Mouse (Mus musculus): ENCODE measurements at regions not wholly inside any gene's neighbourhood (a gene's known extent, or its start where the extent isn't known, plus 50 kb on each side); places are given as distances from the start of the nearest gene placed in this dataset.

DNA sequence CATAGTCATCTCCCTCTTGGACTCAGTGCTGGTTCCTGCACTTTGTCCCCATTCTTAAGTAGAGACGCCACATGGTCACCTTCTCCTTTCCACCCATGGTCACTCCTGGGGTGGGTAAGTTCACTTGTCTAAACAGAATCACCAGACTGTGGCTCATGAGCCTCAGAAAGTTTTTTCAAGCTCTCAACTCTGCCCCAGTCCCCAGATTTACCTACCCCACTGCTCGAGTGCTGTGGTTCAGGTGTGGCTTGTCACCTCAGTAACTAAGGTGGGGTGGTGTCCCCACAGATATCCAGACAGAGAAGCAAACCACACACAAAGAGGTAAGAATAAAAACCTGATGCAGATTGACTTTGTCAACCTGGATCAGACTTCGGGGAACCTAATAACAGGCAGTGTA lies 87.6 kb downstream of the Rpl10-ps3 start:
- in situ Hi-C loops (cut with MboI, MseI), result loop anchor here (10.0 kb wide), 1 partner anchor 162 kb away; no protein-coding TSS in a partner anchor

DNA sequence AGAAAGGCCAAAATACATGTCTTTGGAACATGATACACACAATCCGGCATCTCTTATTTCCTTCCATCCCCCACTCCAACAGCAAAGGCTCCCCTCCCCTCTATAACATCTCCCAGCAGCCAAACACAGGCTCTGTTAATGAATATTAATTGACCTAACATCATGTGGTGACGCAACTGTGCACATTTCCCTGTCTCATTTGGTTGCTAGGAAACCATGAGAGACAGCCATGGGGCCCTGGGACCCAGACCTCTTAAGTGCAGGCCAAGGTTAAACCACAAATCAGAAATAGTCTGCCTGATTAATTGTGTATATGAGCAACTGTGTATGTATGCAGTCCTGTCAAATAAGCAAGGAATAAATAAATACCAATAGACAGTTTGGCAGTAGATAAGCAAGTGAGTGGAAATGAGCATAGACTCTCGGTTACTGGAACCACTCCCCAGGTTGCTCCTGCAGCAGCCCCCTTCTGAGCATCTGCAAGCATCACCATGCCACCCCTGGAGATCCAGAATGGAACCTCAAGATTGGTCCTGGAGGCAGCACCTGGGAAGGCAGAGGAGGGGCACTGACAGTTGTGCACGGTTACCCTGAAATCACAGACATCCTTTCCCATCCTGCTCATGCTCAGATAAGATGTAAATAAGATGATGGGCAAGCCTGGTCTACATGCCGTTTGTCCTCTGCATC lies 99.6 kb downstream of the Rpl10-ps3 start:
- in situ Hi-C loops (cut with MboI, MseI), result no loop called here

DNA sequence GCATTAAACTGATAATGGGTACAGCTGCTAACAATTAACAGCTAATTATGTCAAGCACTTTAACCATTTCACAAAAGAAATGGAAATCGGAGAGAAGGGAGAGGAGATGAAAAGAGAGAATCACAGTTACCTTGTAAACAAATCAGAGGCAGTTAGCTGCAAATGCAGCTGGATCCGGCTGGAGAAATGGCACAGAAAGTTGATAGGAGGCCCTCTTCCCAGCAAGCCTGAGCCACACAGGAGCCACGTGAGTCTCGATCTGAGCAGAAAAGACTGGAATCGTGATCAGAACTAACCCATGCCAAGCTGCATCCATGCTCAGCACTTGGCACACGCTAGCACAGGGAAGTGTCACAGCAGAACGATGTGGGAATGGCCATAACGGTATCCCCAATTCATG lies 103.8 kb downstream of the Rpl10-ps3 start:
- in situ Hi-C loops (cut with MboI, MseI), result no loop called here

DNA sequence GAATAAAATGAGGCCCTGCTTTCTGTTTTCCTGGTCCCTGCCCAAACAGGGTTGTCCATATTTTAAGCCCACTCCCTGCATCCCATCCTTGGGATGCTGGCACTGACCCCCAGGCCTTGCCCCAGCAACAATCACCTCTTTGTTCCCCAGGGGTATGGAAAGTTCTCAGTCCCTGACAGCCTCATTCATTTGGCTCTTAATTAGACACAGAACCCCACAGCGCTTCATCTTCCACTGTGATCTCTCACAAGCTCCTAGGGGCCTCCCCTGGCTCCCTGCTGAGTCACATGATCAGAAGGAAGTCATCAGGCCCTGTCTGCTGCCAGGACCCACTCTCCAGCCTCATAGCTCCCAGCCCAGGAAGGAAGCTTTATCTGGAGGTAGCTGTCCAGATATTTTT lies 108.9 kb downstream of the Rpl10-ps3 start:
- in situ Hi-C loops (cut with MboI, MseI), result no loop called here

DNA sequence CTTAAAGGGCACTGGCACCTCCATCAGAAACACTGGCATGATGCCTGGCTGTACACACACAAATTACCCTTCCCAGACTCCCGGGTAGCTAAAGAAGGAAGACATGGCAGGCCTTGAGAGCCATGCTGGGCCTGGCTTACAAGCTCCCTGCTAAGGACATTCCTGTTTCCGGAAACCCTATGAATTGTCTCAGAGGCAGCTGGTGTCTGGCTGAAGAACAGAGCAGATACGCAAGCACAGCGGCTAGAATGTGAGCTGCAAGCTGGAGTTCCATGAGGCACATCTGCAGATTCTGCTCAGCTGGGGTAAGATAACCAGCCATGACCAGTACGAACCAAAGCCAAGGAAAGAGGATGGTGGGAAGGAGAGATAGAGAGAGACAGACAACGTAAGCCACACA lies 110.1 kb downstream of the Rpl10-ps3 start:
- in situ Hi-C loops (cut with MboI, MseI), result no loop called here

DNA sequence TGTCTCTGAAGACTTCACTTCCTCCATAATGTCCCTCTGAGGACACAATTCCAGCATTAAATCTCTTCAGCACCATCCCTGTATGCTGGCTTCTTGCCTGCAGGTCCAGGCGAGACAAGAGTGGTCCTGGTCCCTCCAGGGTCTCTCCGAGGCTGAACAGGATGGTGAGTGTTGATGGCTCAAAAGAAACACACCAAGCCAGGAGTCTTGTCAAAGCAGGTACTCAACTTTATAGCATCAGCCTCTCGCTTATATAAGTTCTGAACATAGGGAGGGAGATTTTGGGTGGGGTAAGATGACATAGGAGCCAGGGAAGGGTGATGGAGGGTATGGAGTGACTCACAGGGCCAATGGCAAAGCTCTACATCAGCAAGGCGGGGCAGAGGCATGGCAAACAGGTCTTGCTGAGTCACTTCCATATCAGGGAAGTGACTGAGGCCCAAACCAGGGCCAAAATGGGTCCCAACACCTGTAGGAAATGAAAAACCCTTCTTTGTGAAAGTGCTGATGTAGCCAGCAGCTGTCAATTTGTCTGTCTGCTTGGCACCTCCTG lies 111.7 kb downstream of the Rpl10-ps3 start:
- in situ Hi-C loops (cut with MboI, MseI), result no loop called here

DNA sequence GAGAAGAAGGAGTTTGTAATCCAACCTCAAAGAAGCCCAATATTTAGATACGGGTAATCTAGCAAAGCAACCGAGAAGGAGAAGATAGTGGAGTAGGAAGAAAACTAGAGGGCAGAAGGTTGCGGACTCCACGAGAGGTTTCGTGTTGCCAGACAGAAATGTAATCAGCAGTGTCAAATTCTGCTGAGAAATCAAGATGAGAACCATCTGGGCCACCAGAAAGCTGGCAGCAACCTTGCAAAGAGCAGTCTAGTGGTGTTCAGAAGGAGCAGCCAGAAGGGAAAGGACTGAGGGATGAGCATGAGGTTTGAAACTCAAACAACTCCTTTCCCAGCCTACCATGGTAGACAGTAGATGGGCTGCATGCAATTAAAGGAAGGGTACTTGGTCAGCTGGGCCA lies 134.3 kb downstream of the Rpl10-ps3 start:
- in situ Hi-C loops (cut with MboI, MseI), result no loop called here

DNA sequence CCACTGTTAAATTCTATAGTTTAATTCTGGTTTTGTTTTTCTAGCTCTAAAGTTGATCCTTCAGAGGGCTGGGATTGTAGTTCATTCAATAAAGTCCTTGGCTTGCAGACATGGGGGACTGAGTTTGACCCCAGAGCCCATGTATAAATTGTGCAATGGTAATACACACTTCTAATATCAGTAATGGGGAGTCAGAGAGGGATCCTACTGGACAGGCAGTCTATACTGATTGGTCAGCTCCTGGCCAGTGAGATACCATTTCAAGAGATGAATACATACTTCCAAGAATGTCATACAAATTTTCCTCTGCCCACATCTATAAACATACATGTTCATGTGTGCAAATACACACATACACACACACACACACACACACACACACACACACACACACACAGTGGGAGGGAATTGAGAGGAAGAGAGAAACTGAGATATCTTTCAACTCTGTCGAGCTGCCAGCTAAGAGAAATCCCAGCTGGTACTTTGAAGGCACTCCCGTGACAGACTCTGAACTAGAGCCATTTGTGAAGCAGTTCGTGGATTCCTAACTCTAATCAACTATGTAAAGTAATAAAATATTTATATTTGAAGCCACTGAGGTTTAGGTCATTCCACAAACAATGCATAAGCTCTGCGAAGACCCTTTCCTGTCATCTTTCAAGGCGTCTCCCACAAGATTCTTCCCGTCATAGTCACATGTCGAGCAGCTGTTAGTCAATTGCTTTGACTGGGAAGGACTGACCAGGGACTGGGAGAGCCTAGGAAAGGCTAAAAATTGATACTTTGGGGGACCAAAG lies 145.1 kb downstream of the Rpl10-ps3 start:
- in situ Hi-C loops (cut with MboI, MseI), result no loop called here

DNA sequence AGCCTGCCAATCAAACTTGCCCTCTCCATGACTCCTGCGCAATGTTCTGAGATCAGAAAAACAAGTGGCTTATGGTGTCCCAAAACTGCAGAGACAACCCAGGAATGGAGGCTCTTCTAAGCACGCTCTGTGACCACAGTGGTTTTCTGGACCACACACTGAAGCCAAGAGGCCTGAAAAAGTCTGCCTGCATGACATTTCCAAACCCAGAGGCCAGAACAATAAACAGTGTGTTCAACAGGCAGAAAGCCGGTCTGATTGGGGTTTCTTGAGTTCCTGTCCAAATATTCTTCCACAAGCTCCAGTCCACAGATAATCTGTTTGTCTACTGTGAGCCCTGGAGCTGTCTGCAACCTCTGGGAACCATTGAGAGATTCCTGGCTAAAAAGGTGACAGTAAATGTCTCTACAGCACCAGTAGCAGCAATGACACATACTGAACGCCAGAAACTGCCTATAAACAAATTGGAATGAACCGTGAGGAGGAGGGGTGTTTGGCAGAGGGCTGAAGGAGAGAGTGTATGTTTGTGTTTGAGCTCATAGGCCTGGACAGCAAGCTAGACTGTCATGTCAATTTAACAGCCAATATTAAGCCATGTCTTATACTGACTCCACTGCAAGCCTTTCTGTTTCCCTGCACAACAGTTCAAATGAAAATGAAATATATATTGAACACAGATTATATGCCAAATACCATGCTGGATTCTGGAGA lies 152.2 kb downstream of the Rpl10-ps3 start:
- in situ Hi-C loops (cut with MboI, MseI), result no loop called here

DNA sequence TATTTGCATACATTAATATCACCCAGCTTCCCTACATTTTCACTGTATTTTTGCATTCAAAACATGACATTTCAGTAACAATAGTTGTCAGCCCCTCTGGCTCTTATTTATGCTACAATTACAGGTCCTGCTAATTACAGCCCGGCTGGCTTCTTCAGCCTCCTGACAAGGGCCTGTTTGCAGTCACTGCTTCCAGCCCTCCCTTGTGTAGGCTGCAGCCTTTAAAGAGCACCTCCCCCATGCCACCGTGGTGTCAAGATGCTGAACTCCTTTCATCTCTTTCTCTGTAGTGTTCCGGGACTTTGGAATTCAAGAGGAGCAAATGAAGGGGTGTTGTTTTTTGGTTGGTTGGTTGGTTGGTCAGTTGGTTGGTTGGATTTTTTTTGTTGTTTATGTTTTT lies 153.6 kb downstream of the Rpl10-ps3 start:
- in situ Hi-C loops (cut with MboI, MseI), result no loop called here

DNA sequence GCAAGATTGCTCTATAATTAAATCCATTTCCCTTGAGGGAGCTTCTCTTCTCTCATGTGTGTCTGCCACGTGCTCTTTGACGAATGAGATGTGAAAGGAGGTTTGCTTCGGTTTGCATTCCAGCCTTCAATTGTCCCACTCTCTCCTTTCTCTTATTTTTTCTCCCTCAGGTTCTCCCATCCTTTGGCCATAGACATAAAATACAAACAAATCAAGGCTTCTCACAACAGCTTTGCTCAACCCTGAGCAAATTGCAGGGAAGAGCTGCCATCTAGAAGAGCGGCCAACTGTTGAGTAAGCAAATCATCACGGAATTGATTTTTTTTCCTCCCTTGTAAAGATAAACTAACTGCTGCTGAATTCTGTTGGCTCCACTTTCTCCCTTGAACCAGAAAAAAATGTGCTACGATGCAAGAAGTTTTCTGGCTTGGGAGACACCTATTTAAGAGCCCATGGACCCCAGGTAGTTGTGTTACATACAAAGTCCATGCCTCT lies 156.1 kb downstream of the Rpl10-ps3 start:
- in situ Hi-C loops (cut with MboI, MseI), result no loop called here

DNA sequence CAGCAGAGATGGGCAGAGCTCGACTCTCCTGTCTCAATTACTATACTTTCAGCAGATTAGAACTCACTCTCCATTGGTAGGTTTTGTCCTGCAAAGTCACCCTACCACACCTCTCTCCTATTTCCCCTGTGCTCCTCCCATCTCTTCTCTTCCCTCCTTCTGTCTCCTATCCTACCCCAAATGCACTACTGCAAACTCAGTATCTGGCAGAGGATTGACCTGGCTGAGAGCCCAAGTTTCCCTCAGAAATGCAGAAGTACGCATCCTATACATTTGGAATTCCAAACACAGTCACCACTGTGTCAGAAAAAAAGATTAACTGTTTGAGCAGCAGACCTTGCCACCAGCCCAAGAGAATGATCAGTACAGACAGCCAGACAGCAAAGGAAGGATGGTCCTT lies 163.4 kb downstream of the Rpl10-ps3 start:
- in situ Hi-C loops (cut with MboI, MseI), result no loop called here

DNA sequence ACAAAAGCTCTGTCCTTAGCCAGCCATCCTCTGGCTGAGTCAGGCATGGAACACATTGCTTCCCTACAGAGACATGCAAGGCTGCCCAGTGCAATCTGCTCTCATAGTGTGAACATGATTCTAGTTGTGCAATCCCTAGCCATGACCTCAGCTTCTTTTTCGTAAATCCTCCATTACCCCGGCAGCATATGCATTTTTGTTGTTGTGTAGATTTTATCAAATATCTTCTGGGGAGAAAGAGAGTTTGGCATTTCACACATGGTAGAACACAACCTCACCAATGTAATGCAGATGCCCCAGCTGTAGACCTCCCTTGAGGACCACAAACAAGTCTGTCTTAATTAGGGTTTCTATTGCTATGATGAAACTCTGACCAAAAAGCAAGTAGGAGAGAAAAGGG lies 168.6 kb downstream of the Rpl10-ps3 start:
- in situ Hi-C loops (cut with MboI, MseI), result no loop called here

DNA sequence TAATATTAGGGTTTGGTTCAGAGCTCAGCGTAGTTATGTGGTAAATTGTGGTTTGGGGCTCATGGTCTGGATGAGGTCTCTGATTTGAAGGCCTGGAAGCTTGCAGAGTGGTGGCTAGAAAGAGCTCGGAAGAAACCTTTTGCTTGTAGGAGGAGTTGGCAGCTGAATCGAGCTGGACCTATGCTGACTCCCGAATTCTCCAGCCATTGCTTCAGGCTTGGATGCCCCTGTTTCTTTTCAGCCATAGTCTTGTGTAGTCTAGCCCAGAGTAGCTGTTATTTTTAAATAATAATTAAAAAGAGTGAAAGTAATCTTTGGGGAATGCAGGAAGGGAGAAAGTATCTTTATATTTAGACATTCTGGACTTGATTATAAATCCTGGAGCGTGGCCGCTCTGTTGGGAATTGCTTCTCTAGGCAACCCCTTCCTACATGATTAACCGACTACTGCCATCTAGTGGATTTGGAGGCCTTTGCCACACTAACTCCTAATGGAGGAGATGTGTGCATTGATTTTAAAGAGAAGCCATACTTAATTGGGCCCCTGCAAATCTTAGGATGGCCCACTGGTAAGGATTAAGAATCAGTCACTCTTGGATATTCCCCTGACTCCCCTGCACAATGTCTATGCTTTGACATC lies 172.8 kb downstream of the Rpl10-ps3 start:
- in situ Hi-C loops (cut with MboI, MseI), result no loop called here

DNA sequence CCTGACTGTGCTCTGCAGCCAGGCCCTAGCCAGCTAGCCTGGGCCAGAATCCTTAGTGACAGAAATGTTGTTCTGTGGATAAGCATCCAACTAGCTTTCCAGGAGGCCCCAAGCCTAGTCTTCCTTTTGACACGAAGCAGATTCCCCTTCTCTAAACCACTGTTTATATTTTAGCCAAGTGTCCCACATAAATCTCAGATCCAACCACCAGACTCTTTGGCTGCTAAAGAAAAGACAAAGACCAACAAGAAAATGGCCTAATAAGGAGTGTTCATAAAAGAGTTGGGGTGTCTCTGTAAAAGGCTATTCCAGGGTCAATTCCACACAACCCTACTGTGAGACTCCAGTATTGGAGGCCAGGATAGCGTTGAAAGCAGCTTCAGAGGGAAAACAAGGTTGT lies 173.6 kb downstream of the Rpl10-ps3 start:
- in situ Hi-C loops (cut with MboI, MseI), result no loop called here

DNA sequence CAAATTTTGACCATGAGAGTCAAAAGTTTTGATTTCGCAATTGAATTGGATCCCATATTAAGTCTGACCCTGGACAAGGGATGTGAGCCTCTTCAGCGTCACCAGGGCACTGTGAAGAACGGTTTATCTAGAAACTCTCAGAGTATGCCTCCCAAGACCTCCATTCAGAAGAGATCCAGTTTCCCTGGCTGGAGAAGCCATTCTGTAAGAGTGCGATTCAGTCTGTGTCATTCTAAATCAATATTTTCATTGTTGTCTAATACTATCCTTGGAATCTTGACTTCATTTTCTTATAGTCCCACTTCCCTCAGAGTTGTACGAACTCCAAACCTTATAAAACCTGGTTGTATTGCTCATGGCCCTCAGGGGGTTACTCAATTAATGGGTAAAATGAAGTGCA lies 174.1 kb downstream of the Rpl10-ps3 start:
- in situ Hi-C loops (cut with MboI, MseI), result no loop called here

DNA sequence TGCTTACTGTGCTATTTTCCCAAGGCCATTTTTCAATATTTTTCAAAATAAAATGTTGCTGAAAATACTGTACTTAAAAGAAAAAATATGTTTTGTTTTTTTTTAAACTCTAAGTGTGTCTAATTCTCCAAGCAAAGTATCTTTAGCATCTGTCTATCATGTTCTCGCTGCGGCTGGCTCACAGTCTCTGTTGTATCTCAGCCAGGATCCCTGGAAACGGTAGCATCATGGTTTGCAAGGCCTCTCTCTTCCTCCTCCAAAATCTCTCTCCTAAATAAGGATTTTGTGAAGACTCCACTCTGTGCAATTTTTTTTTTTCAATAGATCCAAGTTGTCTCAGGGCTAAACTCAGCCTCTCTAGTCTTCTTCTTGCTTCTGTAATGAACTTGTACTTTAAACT lies 190.2 kb downstream of the Rpl10-ps3 start:
- in situ Hi-C loops (cut with MboI, MseI), result no loop called here

DNA sequence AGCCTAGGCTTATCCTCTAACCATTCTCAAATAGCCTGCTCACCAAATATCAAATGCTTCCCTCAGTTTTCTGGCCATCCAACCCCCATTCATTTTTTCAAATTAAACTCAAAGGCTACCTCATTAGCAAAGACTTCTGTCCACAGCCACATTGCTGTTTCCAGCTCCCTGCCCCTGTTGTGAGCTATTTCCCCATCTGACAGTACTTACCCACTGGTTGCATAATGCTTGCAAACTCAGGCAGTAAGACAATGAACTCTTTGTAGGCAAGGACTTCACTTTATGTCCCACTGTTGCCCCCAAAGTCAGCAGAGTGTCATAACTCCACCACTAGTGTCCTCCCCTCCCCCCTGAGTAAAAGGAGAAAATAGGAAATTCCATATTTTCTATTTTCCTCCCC lies 194.7 kb downstream of the Rpl10-ps3 start:
- in situ Hi-C loops (cut with MboI, MseI), result no loop called here

DNA sequence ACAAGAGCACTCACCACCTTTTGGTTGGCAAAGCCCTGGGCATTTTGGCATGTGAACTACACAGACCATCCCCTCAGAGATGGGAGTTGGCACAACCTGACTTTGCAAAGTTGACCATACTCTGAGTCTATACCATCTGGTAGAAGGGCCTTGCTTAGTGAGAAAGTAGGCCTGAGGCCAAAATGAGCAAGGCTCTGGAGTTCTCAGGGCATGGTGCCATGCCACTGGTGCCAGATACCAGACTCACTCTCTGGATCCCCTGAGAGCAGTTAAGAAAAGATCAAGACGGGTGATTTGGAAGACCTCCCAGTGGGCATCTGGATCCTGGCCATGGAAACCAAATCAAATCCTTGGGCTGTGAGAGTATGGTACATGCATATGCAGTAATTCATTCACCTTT lies 202.0 kb downstream of the Rpl10-ps3 start:
- in situ Hi-C loops (cut with MboI, MseI), result no loop called here

DNA sequence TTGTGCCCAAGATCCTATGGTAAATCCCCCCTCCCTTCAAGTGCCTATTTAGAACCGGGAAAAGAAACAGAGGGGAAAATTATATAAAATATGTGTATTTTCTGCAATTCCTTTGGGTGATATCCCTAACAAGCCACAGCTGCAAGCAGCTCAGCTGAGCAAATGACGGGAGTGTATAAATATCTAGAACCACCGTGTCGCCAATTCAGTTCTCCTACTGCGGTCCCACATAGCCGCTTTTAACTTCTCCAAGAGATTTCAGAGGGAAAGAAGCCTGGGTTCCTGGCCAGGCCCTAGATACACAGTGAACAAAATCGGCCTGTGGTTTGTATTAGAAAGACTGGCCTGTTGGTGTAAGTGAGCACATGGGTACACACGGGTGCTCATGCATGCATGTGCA lies 202.7 kb downstream of the Rpl10-ps3 start:
- in situ Hi-C loops (cut with MboI, MseI), result no loop called here

DNA sequence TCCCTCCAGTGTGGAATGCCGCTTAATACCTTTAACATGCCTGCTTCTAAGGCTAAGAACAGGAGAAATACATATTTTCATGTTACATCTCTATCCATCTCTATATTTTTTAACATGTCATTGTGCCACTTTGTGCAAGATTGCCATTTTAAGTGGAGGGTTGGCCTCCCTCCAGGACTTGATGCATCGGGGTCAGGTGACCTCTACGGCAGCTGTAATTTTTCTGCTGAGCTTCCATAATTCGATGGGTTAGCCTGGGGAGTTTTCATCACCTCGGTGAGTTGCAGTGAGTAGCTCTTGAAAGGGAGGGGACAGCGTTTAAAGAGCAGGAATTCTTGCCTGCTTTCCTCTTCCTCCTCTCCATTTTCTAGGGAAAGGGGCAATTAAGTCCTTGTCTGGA lies 203.6 kb downstream of the Rpl10-ps3 start:
- in situ Hi-C loops (cut with MboI, MseI), result no loop called here

Measured in regulatory T cell (primary cell).